Mouse (Mus musculus) CD4-positive naive resting alpha-beta T cell, adult 57 days (primary cell): ENCODE results near the gene AI413582. TPM values are rescaled to one million over a fixed set of nuclear protein-coding genes. Genes with fewer than 3 reads are reported as not detected.

Source experiments
- total RNA-seq: library from RNA; stranded (reverse); gene quantifications from one replicate; pipeline ENCODE4 v1.2.4, GENCODE M21; 2023

The AI413582 gene
- 41.7 TPM for total RNA-seq

GRCm38 (mm10) chr17:27565163-27565941 is at the start of gene AI413582:
Gene AI413582 (minus strand): TSS chr17:27565756.

GRCm38 (mm10) chr17:27556315-27557011 is 9.1 kb downstream of the AI413582 start, which contains the start of gene Hmga1:
Gene Hmga1 (plus strand): TSS chr17:27556497.

GRCm38 (mm10) chr17:27521303-27521702 is 44.3 kb downstream of the AI413582 start, which contains the start of gene Grm4:
Gene Grm4 (minus strand): TSS chr17:27521403.

Other genes with a start within 250 kb of the AI413582 start
- not detected for gene Grm4, start 44.4 kb downstream of the AI413582 start, total RNA-seq
- 42.4 TPM for gene Hmga1, start 9.3 kb downstream of the AI413582 start, total RNA-seq
- 101 TPM for gene Nudt3, start 57.7 kb upstream of the AI413582 start, total RNA-seq
- gene RPS10-NUDT3, start 69.5 kb upstream of the AI413582 start, total RNA-seq, result not detected
- gene Rps10, start 70.9 kb upstream of the AI413582 start, total RNA-seq, result 2,947 TPM
- gene Pacsin1, start 89.8 kb upstream of the AI413582 start, total RNA-seq, result 42.6 TPM
- gene Spdef, start 163.2 kb upstream of the AI413582 start, total RNA-seq, result 1.2 TPM